ENCODE assay signal across 7 mouse cellular contexts in genomic region chr12:29068180-29068579, GRCm38 (mm10).
A peak's percentile ranks its signal among the peaks of the same experiment; 100 is the strongest.
DNase-seq lines count a peak whose midpoint lies in the region; ATAC-seq and TF ChIP-seq lines count a peak whose summit lies in the region.

No protein-coding gene starts in this region.

- peak; percentile 34 for DNase-seq in limb, embryonic 11.5 days (ENCODE audit: low spot score)
- no peak for DNase-seq in limb, embryonic 10.5 days (ENCODE audit: low spot score)
- DNase-seq in brain, adult 2 months (ENCODE audit: low read depth, low spot score), result peak; percentile 56
- no peak for DNase-seq in gastrocnemius, adult 2 months
- no peak for DNase-seq in gastrocnemius, postnatal 36 days

- intact Hi-C loops in gastrocnemius, adult 2 months (cut with DNase I), result no loop called here
- intact Hi-C loops in gastrocnemius, postnatal 36 days (cut with DNase I), result no loop called here

- H3K9me3 ChIP-seq in limb, embryonic 11.5 days (ENCODE audit: control insufficient read depth, low read length), result no peaks in the 10 kb centered on the region
- H3K9me3 ChIP-seq in limb, embryonic 10.5 days (replicated peaks), result no peaks in the 10 kb centered on the region
- H3K9me3 ChIP-seq in forebrain, embryonic 15.5 days, result no peaks in the 10 kb centered on the region
- H3K9me3 ChIP-seq in midbrain, embryonic 15.5 days, result no peaks in the 10 kb centered on the region

- H3K4me2 ChIP-seq in limb, embryonic 11.5 days (ENCODE audit: low read depth, severe bottlenecking), result no peak overlapping the region
- no peak overlapping the region for H3K4me2 ChIP-seq in forebrain, embryonic 15.5 days (replicated peaks)
- no peak overlapping the region for H3K4me2 ChIP-seq in midbrain, embryonic 15.5 days

- no peak overlapping the region for H3K4me3 ChIP-seq in limb, embryonic 11.5 days (ENCODE audit: low read depth, low read length)
- no peak overlapping the region for H3K4me3 ChIP-seq in limb, embryonic 10.5 days
- H3K4me3 ChIP-seq in forebrain, embryonic 15.5 days, result no peak overlapping the region
- H3K4me3 ChIP-seq in midbrain, embryonic 15.5 days, result no peak overlapping the region
- H3K4me3 ChIP-seq in gastrocnemius, adult 2 months, result no peak overlapping the region

- WGBS in limb, embryonic 11.5 days, result 35% methylated on average over 5 of the region's 5 CpGs
- WGBS in limb, embryonic 10.5 days, result 34% methylated on average over 5 of the region's 5 CpGs
- 29% methylated on average over 5 of the region's 5 CpGs for WGBS in forebrain, embryonic 15.5 days
- WGBS in midbrain, embryonic 15.5 days, result 24% methylated on average over 5 of the region's 5 CpGs

- no peaks in the 10 kb centered on the region for H3K4me1 ChIP-seq in limb, embryonic 11.5 days (ENCODE audit: control insufficient read depth, insufficient read depth, low read length)
- no peaks in the 10 kb centered on the region for H3K4me1 ChIP-seq in limb, embryonic 10.5 days
- peaks cover under 1% of the 10 kb centered on the region; the same call in 1 of the 2 replicates for H3K4me1 ChIP-seq in forebrain, embryonic 15.5 days
- no peaks in the 10 kb centered on the region for H3K4me1 ChIP-seq in midbrain, embryonic 15.5 days

- no peak overlapping the region for H3K9ac ChIP-seq in limb, embryonic 11.5 days (ENCODE audit: low read length)
- no peak overlapping the region for H3K9ac ChIP-seq in forebrain, embryonic 15.5 days (replicated peaks)
- H3K9ac ChIP-seq in midbrain, embryonic 15.5 days, result no peak overlapping the region

- H3K36me3 ChIP-seq in limb, embryonic 11.5 days (ENCODE audit: control insufficient read depth, insufficient read depth, low read length), result no peaks in the 10 kb centered on the region
- no peaks in the 10 kb centered on the region for H3K36me3 ChIP-seq in limb, embryonic 10.5 days
- no peaks in the 10 kb centered on the region for H3K36me3 ChIP-seq in forebrain, embryonic 15.5 days
- H3K36me3 ChIP-seq in midbrain, embryonic 15.5 days (replicated peaks), result no peaks in the 10 kb centered on the region

- H3K27me3 ChIP-seq in limb, embryonic 11.5 days (ENCODE audit: control insufficient read depth, insufficient read depth, low read length), result no peaks in the 10 kb centered on the region
- no peaks in the 10 kb centered on the region for H3K27me3 ChIP-seq in limb, embryonic 10.5 days (ENCODE audit: low read depth, poor library complexity, severe bottlenecking)
- H3K27me3 ChIP-seq in forebrain, embryonic 15.5 days, result no peaks in the 10 kb centered on the region
- no peaks in the 10 kb centered on the region for H3K27me3 ChIP-seq in midbrain, embryonic 15.5 days (replicated peaks)

- TF ChIP-seq CTCF in gastrocnemius, adult 2 months (IDR thresholded peaks at IDR 0.05), result no peak

- ATAC-seq in limb, embryonic 11.5 days (ENCODE audit: insufficient number of reproducible peaks, low FRiP score, low TSS enrichment, low read depth), result no peak
- ATAC-seq in forebrain, embryonic 15.5 days (replicated peaks), result peak; percentile 63; the same call in 1 of the 2 replicates
- ATAC-seq in midbrain, embryonic 15.5 days (replicated peaks), result peak; percentile 65

- H3K27ac ChIP-seq in limb, embryonic 11.5 days (replicated peaks; ENCODE audit: low read depth, low read length), result no peak overlapping the region
- no peak overlapping the region for H3K27ac ChIP-seq in limb, embryonic 10.5 days
- no peak overlapping the region for H3K27ac ChIP-seq in forebrain, embryonic 15.5 days (replicated peaks)
- H3K27ac ChIP-seq in midbrain, embryonic 15.5 days, result no peak overlapping the region
- H3K27ac ChIP-seq in gastrocnemius, adult 2 months, result no peak overlapping the region

Comparison
In these comparisons a context has a peak if more than half of its experiments do, and no peak if none do; other contexts are left out.
1. DNase-seq: peak in limb, embryonic 11.5 days (single experiment) and brain, adult 2 months (single experiment); none in limb, embryonic 10.5 days (single experiment), gastrocnemius, adult 2 months (single experiment) and gastrocnemius, postnatal 36 days (0 of 2).